ENCODE assay signal across 9 mouse cellular contexts in the genomic region with DNA sequence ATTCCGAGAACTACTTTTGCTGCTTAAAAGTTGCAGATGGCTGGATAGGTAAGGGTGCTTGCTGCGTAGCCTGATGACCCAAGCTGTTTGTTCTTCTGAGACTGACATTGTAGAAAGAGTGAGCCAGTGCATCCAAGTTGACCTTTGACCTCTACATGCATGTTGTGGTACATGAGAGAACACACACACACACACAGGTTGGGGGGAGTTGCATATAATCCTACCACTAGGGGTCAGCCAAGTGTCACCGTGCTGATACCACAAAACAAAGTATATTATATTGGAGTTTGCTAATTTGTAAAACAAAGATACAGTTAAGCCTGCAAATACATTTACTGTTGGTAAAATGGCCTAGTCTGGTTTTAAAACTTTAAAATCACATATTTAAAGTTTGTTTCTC. TPM values are rescaled to one million over a fixed set of nuclear protein-coding genes. Genes with fewer than 3 reads are reported as not detected.
DNase-seq lines count a peak whose midpoint lies in the region; ATAC-seq and TF ChIP-seq lines count a peak whose summit lies in the region.
"Had no signal": no experiment of that assay in that cellular context is flagged by ENCODE, and none has a peak within 500 bp of the region (broad histone marks: within the 10 kb centered on the region; RNA-seq: fewer than 3 reads in every experiment).

No protein-coding gene starts in this region.

- H3K4me1 ChIP-seq in lung, postnatal 0 days (ENCODE audit: insufficient read depth, low read depth, low read length): no peaks in the 10 kb centered on the region

- no peak for TF ChIP-seq EP300 in lung, postnatal 0 days (IDR thresholded peaks at IDR 0.05)

- H3K36me3 ChIP-seq in lung, postnatal 0 days (ENCODE audit: insufficient read depth, low read length): no peaks in the 10 kb centered on the region

- H3K4me3 ChIP-seq in lung, postnatal 0 days (ENCODE audit: low read depth, low read length): no peak overlapping the region
- H3K4me3 ChIP-seq: heart, embryonic 13.5 days had no signal

- peak; percentile 32 for DNase-seq in layer of hippocampus, adult 11-12 months (ENCODE audit: low spot score)
- DNase-seq in layer of hippocampus, adult 8-10 months (ENCODE audit: low spot score in 2 of 2): no peak
- DNase-seq in ES-CJ7 (ENCODE audit: low read depth, low spot score) (peak; percentile 68), MN1 (ENCODE audit: low spot score) (no peak)
- peak; percentile 68 for DNase-seq in c-Kit-positive CD71-positive TER-119-negative erythroid progenitor cells, embryonic 14.5 days (ENCODE audit: low read depth)
- DNase-seq in forelimb bud, embryonic 11.5 days (ENCODE audit: low read depth, low spot score): peak; percentile 46
- peak; percentile 66 for DNase-seq in lung, postnatal 0 days (ENCODE audit: low spot score)
- DNase-seq in thymus, postnatal 36 days: peak; percentile 33 to 35

- no peaks in the 10 kb centered on the region for H3K9me3 ChIP-seq in lung, postnatal 0 days (ENCODE audit: low read length)
- H3K9me3 ChIP-seq: heart, embryonic 13.5 days had no signal

- H3K27me3 ChIP-seq in lung, postnatal 0 days (replicated peaks; ENCODE audit: insufficient read depth, low read length): no peaks in the 10 kb centered on the region
- H3K27me3 ChIP-seq: heart, embryonic 13.5 days had no signal

- no peak overlapping the region for H3K27ac ChIP-seq in lung, postnatal 0 days (ENCODE audit: low read length)
- H3K27ac ChIP-seq: heart, embryonic 13.5 days had no signal

- 73% methylated on average over 3 of the region's 3 CpGs for WGBS in lung, postnatal 0 days

- ATAC-seq in lung, postnatal 0 days: peak; percentile 62

- no peak overlapping the region for H3K9ac ChIP-seq in lung, postnatal 0 days (replicated peaks; ENCODE audit: low read depth)
- H3K9ac ChIP-seq: heart, embryonic 13.5 days had no signal

- H3K4me2 ChIP-seq in lung, postnatal 0 days (replicated peaks; ENCODE audit: low read depth, low read length): no peak overlapping the region
- H3K4me2 ChIP-seq: heart, embryonic 13.5 days had no signal

- peak; percentile 91 for TF ChIP-seq CTCF in lung, postnatal 0 days (IDR thresholded peaks at IDR 0.05)

RNA-seq across cellular contexts. Expression of a gene that starts 17.0 kb away (rescaled TPM):
- 10 to 100 TPM in 3 of 4 experiments, 1 to 10 TPM in 1; 9.7 to 14.1 (median 10.7) TPM for total RNA-seq in layer of hippocampus, adult 8-10 months (2022)
- polyA plus RNA-seq in lung, postnatal 0 days (2015; fragmentation: Nextera tagmentation; extraction: Ambion mirVana): 21.1 and 25.1 TPM in 2 replicates

RNA-seq across cellular contexts. Expression of a gene that starts 25.4 kb away (rescaled TPM):
- 10 to 100 TPM; 17.7 to 25.5 (median 23.2) TPM for total RNA-seq in layer of hippocampus, adult 8-10 months (2022)
- 18.5 and 19.8 TPM in 2 replicates for polyA plus RNA-seq in lung, postnatal 0 days (2015; fragmentation: Nextera tagmentation; extraction: Ambion mirVana)

RNA-seq across cellular contexts. Expression of a gene that starts 55.8 kb away (rescaled TPM):
- total RNA-seq in layer of hippocampus, adult 8-10 months (2022): 10 to 100 TPM in 3 of 4 experiments, 1 to 10 TPM in 1; 8.0 to 11.0 (median 10.7) TPM
- 5.0 and 7.4 TPM in 2 replicates for polyA plus RNA-seq in lung, postnatal 0 days (2015; fragmentation: Nextera tagmentation; extraction: Ambion mirVana)

RNA-seq across cellular contexts. Expression of a gene that starts 55.9 kb away (rescaled TPM):
- total RNA-seq in layer of hippocampus, adult 8-10 months (2022): 10 to 100 TPM; 23.5 to 35.8 (median 27.8) TPM
- polyA plus RNA-seq in lung, postnatal 0 days (2015; fragmentation: Nextera tagmentation; extraction: Ambion mirVana): 215 and 248 TPM in 2 replicates

Comparison
In these comparisons a context has a peak if more than half of its experiments do, and no peak if none do; other contexts are left out.
1. DNase-seq: peak in layer of hippocampus, adult 11-12 months (single experiment), ES-CJ7 (single experiment), c-Kit-positive CD71-positive TER-119-negative erythroid progenitor cells, embryonic 14.5 days (single experiment), forelimb bud, embryonic 11.5 days (single experiment), lung, postnatal 0 days (single experiment) and thymus, postnatal 36 days (2 of 2); none in layer of hippocampus, adult 8-10 months (0 of 2) and MN1 (single experiment).